Mouse (Mus musculus): Measurements from ENCODE around the gene Srrm3.

Gene Srrm3

GRCm38 (mm10) chr5:135822316-135822944 lies 15.7 kb downstream of the Srrm3 start:
- in situ Hi-C loops (cut with MboI), result no loop called here

- in situ Hi-C loops (cut with MboI), result no loop called here
These were observed 17.8 kb downstream of the Srrm3 start for GRCm38 (mm10) chr5:135824517-135824916.

- in situ Hi-C loops (cut with MboI), result no loop called here
These were observed 19.5 kb downstream of the Srrm3 start for GRCm38 (mm10) chr5:135826225-135826624.

GRCm38 (mm10) chr5:135829381-135829780 lies 22.7 kb downstream of the Srrm3 start:
- in situ Hi-C loops (cut with MboI), result no loop called here

- in situ Hi-C loops (cut with MboI), result no loop called here
These were observed 26.0 kb downstream of the Srrm3 start for GRCm38 (mm10) chr5:135832729-135833128.

- in situ Hi-C loops (cut with MboI), result no loop called here
These were observed 28.2 kb downstream of the Srrm3 start for GRCm38 (mm10) chr5:135834769-135835491.

- in situ Hi-C loops (cut with MboI), result no loop called here
These were observed 28.8 kb downstream of the Srrm3 start for GRCm38 (mm10) chr5:135835492-135835858.

- in situ Hi-C loops (cut with MboI), result no loop called here
These were observed 29.3 kb downstream of the Srrm3 start for GRCm38 (mm10) chr5:135835981-135836380.

GRCm38 (mm10) chr5:135841651-135842050 lies 35.0 kb downstream of the Srrm3 start:
- in situ Hi-C loops (cut with MboI), result no loop called here

GRCm38 (mm10) chr5:135843418-135843817 lies 36.7 kb downstream of the Srrm3 start:
- in situ Hi-C loops (cut with MboI), result no loop called here

GRCm38 (mm10) chr5:135845676-135846320 lies 39.1 kb downstream of the Srrm3 start:
- in situ Hi-C loops (cut with MboI), result no loop called here

GRCm38 (mm10) chr5:135847460-135847859 lies 40.8 kb downstream of the Srrm3 start:
- in situ Hi-C loops (cut with MboI), result no loop called here

- in situ Hi-C loops (cut with MboI), result no loop called here
These were observed 41.2 kb downstream of the Srrm3 start for GRCm38 (mm10) chr5:135847881-135848280.

GRCm38 (mm10) chr5:135851024-135851423 lies 44.3 kb downstream of the Srrm3 start:
- in situ Hi-C loops (cut with MboI), result no loop called here

GRCm38 (mm10) chr5:135851481-135851880 lies 44.8 kb downstream of the Srrm3 start:
- in situ Hi-C loops (cut with MboI), result no loop called here

- in situ Hi-C loops (cut with MboI), result no loop called here
These were observed 45.7 kb downstream of the Srrm3 start for GRCm38 (mm10) chr5:135852421-135852820.

- in situ Hi-C loops (cut with MboI), result no loop called here
These were observed 47.0 kb downstream of the Srrm3 start for GRCm38 (mm10) chr5:135853731-135854130.

GRCm38 (mm10) chr5:135855156-135855555 lies 48.5 kb downstream of the Srrm3 start:
- in situ Hi-C loops (cut with MboI), result no loop called here

- in situ Hi-C loops (cut with MboI), result no loop called here
These were observed 60.0 kb downstream of the Srrm3 start for GRCm38 (mm10) chr5:135866662-135867061.

GRCm38 (mm10) chr5:135867637-135868593 lies 61.2 kb downstream of the Srrm3 start:
- in situ Hi-C loops (cut with MboI), result no loop called here

- in situ Hi-C loops (cut with MboI), result no loop called here
These were observed 62.0 kb downstream of the Srrm3 start for GRCm38 (mm10) chr5:135868653-135869052.

Data from mature B cell (primary cell).